Mouse (Mus musculus) CH12.LX (cell line): ENCODE results near the gene Ncoa1. TPM values are rescaled to one million over a fixed set of nuclear protein-coding genes. Genes with fewer than 3 reads are reported as not detected.

Experiments
- DNase-seq: peaks from one replicate; pipeline ENCODE4 v3.0.0-alpha.2; 2013; ENCODE audit errors: extremely low read depth
- H3K27ac ChIP-seq: 2 replicates; pipeline ENCODE4 v1.5.1; 2012; ENCODE audit warnings: low read depth, mild to moderate bottlenecking, control low read depth, moderate library complexity; ENCODE audit not compliant: insufficient read depth
- H3K27me3 ChIP-seq: replicated peaks from 2 replicates; pipeline ENCODE3; 2012; ENCODE audit warnings: inconsistent platforms
- H3K36me3 ChIP-seq, 2 experiments: replicated peaks in 1 of 2; 2 replicates each; pipeline versions ENCODE3 to v1.6.1; 2012; ENCODE audit warnings: inconsistent platforms in 1 of 2, low read length in 1 of 2, mild to moderate bottlenecking in 1 of 2, mixed read lengths in 1 of 2, moderate library complexity in 1 of 2; ENCODE audit not compliant: control insufficient read depth in 1 of 2, insufficient read depth in 1 of 2
- H3K4me1 ChIP-seq, 2 experiments: 2 replicates each; pipeline ENCODE4 v1.6.1; 2012; ENCODE audit warnings: inconsistent platforms in 1 of 2, moderate library complexity in 1 of 2; ENCODE audit not compliant: insufficient read depth in 2 of 2, control insufficient read depth in 1 of 2
- H3K4me2 ChIP-seq: 2 replicates; pipeline ENCODE4 v1.6.1; 2012; ENCODE audit warnings: low read depth, mild to moderate bottlenecking, control low read depth; ENCODE audit not compliant: poor library complexity, insufficient read depth, severe bottlenecking
- H3K4me3 ChIP-seq, 3 experiments: fragments of 150-350 bp in 1 of 3; sonication (generic) in 1 of 3; replicated peaks in 1 of 3; 2 replicates each; pipeline versions ENCODE3 to v1.5.1; 2011 to 2012; ENCODE audit warnings: low read depth in 2 of 3, low read length in 2 of 3, mild to moderate bottlenecking in 2 of 3, moderate library complexity in 2 of 3, control low read depth in 1 of 3, improper control_type of control experiment in 1 of 3, inconsistent platforms in 1 of 3, mixed read lengths in 1 of 3; ENCODE audit not compliant: poor library complexity in 1 of 3
- H3K79me2 ChIP-seq: replicated peaks from 2 replicates; pipeline ENCODE4 v1.6.1; 2012; ENCODE audit warnings: mild to moderate bottlenecking, moderate library complexity; ENCODE audit not compliant: control insufficient read depth, poor library complexity, insufficient read depth, severe bottlenecking; ENCODE audit errors: extremely low read depth
- H3K9ac ChIP-seq: 2 replicates; pipeline ENCODE4 v1.6.1; 2012; ENCODE audit warnings: low read depth, mild to moderate bottlenecking, control low read depth, moderate library complexity; ENCODE audit not compliant: insufficient read depth
- H3K9me3 ChIP-seq: replicated peaks from 2 replicates; pipeline ENCODE3; 2012; ENCODE audit warnings: low read length, inconsistent platforms, mixed read lengths
- BHLHE40 ChIP-seq: IDR thresholded peaks from 2 replicates; pipeline ENCODE4 v1.6.1; 2011; ENCODE audit warnings: mild to moderate bottlenecking, low read depth, low read length, improper control_type of control experiment
- CHD1 ChIP-seq: IDR thresholded peaks from 2 replicates; pipeline ENCODE4 v1.6.1; 2012; ENCODE audit warnings: low read depth, low read length, improper control_type of control experiment, inconsistent platforms
- CHD2 ChIP-seq: IDR thresholded peaks from 2 replicates; pipeline ENCODE4 v1.6.1; 2011; ENCODE audit warnings: low read length, improper control_type of control experiment
- CTCF ChIP-seq, 2 experiments: IDR thresholded peaks in 1 of 2; conservative IDR thresholded peaks in 1 of 2; 2 replicates each; pipeline ENCODE4 v1.5.1; 2011 to 2012; ENCODE audit warnings: low read depth in 2 of 2, low read length in 2 of 2, improper control_type of control experiment in 1 of 2, inconsistent platforms in 1 of 2, mild to moderate bottlenecking in 1 of 2, moderate library complexity in 1 of 2
- EP300 ChIP-seq: IDR thresholded peaks from 2 replicates; pipeline ENCODE4 v1.6.1; 2011; ENCODE audit warnings: low read length, improper control_type of control experiment
- HCFC1 ChIP-seq: IDR thresholded peaks from 2 replicates; pipeline ENCODE4 v1.6.1; 2012; ENCODE audit warnings: low read depth, mild to moderate bottlenecking, inconsistent platforms, low read length, improper control_type of control experiment
- JUN ChIP-seq: IDR thresholded peaks from 2 replicates; pipeline ENCODE4 v1.6.1; 2011; ENCODE audit warnings: low read depth, mild to moderate bottlenecking, low read length, improper control_type of control experiment, moderate library complexity; ENCODE audit not compliant: insufficient read depth
- KAT2A ChIP-seq: IDR thresholded peaks from 2 replicates; pipeline ENCODE4 v1.6.1; 2012; ENCODE audit warnings: low read length, improper control_type of control experiment, inconsistent platforms; ENCODE audit not compliant: insufficient replicate concordance
- MAFK ChIP-seq: IDR thresholded peaks from 2 replicates; pipeline ENCODE4 v1.6.1; 2011; ENCODE audit warnings: low read length, improper control_type of control experiment; ENCODE audit not compliant: insufficient replicate concordance
- MYC ChIP-seq: IDR thresholded peaks from 2 replicates; pipeline ENCODE4 v1.6.1; 2011; ENCODE audit warnings: low read depth, mild to moderate bottlenecking, improper control_type of control experiment, low read length
- NRF1 ChIP-seq: IDR thresholded peaks from 2 replicates; pipeline ENCODE4 v1.6.1; 2014; ENCODE audit warnings: low read depth, mild to moderate bottlenecking, inconsistent platforms, low read length, improper control_type of control experiment, moderate library complexity
- POLR2AphosphoS2 ChIP-seq: IDR thresholded peaks from 2 replicates; pipeline ENCODE4 v1.6.1; 2011; ENCODE audit warnings: low read depth, low read length, improper control_type of control experiment
- RAD21 ChIP-seq: IDR thresholded peaks from 2 replicates; pipeline ENCODE4 v1.6.1; 2011; ENCODE audit warnings: low read depth, mild to moderate bottlenecking, low read length, improper control_type of control experiment, moderate library complexity
- SIN3A ChIP-seq: IDR thresholded peaks from 2 replicates; pipeline ENCODE4 v1.6.1; 2012; ENCODE audit warnings: low read length, improper control_type of control experiment, inconsistent platforms
- USF2 ChIP-seq: conservative IDR thresholded peaks from 2 replicates; pipeline ENCODE4 v1.6.1; 2011; ENCODE audit warnings: low read depth, low read length, improper control_type of control experiment
- ZC3H11A ChIP-seq: IDR thresholded peaks from 2 replicates; pipeline ENCODE4 v1.6.1; 2012; ENCODE audit warnings: low read depth, mild to moderate bottlenecking, inconsistent platforms, low read length, improper control_type of control experiment
- ZNF384 ChIP-seq: IDR thresholded peaks from 2 replicates; pipeline ENCODE4 v1.6.1; 2012; ENCODE audit warnings: low read depth, low read length, improper control_type of control experiment, inconsistent platforms
- dilution Hi-C: fragments of 300-500 bp; cut with MboI; formaldehyde crosslinking; loops from 2 replicates; pipeline ENCODE4 v1.14.3; 2020; ENCODE audit warnings: low sequenced_read_pairs; ENCODE audit not compliant: extremely low pct_unique_long_range_greater_than_20kb, extremely low pct_ligation_motif_present
- in situ Hi-C: fragments of 300-500 bp; cut with MboI; formaldehyde crosslinking; loops from 3 replicates; pipeline ENCODE4 v1.14.3; 2019; ENCODE audit warnings: low sequenced_read_pairs, low pct_ligation_motif_present, low pct_unique_long_range_greater_than_20kb, mixed read lengths
- polyA plus RNA-seq: library from polyadenylated mRNA; unstranded; fragments of >175 nt; gene quantifications from 2 replicates; pipeline ENCODE4 v1.2.1, GENCODE M21; 2012; ENCODE audit warnings: low read depth; ENCODE audit not compliant: insufficient read length
- total RNA-seq, 2 experiments: library from RNA; depleted of rRNA; stranded (reverse); fragments of 300-350 nt in 1 of 2; fragments of >200 nt in 1 of 2; gene quantifications; 2 replicates each; pipeline ENCODE4 v1.2.3; 2012 to 2014

Gene Ncoa1
- total and polyA plus RNA-seq, 3 experiments, result 2.4 to 6.4 (median 4.2) TPM

- Histone ChIP-seq H3K4me1 (peaks cover 0 to 4% of the 10 kb centered on the region in 2 experiments; a peak in 2 of 4 replicates), H3K79me2 (no peaks in the 10 kb centered on the region), H3K9ac (no peak overlapping the region), H3K27ac (no peak overlapping the region), H3K27me3 (no peaks in the 10 kb centered on the region), H3K4me2 (no peak overlapping the region), H3K9me3 (no peaks in the 10 kb centered on the region), H3K36me3 (peaks cover 3 to 13% of the 10 kb centered on the region in 2 experiments), H3K4me3 (no peak overlapping the region)
- dilution Hi-C loops, result no loop called here
- in situ Hi-C loops, result no loop called here
- DNase-seq, result no peak
- TF ChIP-seq KAT2A (no peak), ZNF384 (no peak), RAD21 (no peak), JUN (no peak), USF2 (no peak), EP300 (no peak), CTCF (conservative IDR thresholded peaks at IDR 0.05 in 1 of 2, IDR thresholded peaks at IDR 0.05 in 1 of 2; ENCODE audit: low read depth in 2 of 2, low read length in 2 of 2) (no peak), MAFK (no peak), CHD2 (no peak), MYC (no peak)
Measured at GRCm38 (mm10) chr12:4295881-4296280, 181.1 kb downstream of the Ncoa1 start.

GRCm38 (mm10) chr12:4295281-4295680 is 181.7 kb downstream of the Ncoa1 start:
- Histone ChIP-seq H3K4me3 (no peak overlapping the region), H3K27me3 (no peaks in the 10 kb centered on the region), H3K27ac (no peak overlapping the region), H3K4me2 (no peak overlapping the region), H3K9me3 (no peaks in the 10 kb centered on the region), H3K9ac (no peak overlapping the region), H3K79me2 (no peaks in the 10 kb centered on the region), H3K4me1 (peaks cover 0 to 4% of the 10 kb centered on the region in 2 experiments; a peak in 2 of 4 replicates), H3K36me3 (peaks cover 6 to 16% of the 10 kb centered on the region in 2 experiments)
- TF ChIP-seq MYC (no peak), SIN3A (no peak), POLR2AphosphoS2 (no peak), HCFC1 (no peak), CTCF (conservative IDR thresholded peaks at IDR 0.05 in 1 of 2, IDR thresholded peaks at IDR 0.05 in 1 of 2; ENCODE audit: low read depth in 2 of 2, low read length in 2 of 2) (no peak), MAFK (no peak), BHLHE40 (no peak), ZC3H11A (no peak), NRF1 (no peak), USF2 (no peak), CHD1 (no peak)
- dilution Hi-C loops, result no loop called here
- no peak for DNase-seq
- in situ Hi-C loops, result no loop called here
